Mouse (Mus musculus): ENCODE measurements at regions not wholly inside any gene's neighbourhood (a gene's known extent, or its start where the extent isn't known, plus 50 kb on each side); places are given as distances from the start of the nearest gene placed in this dataset.

GRCm38 (mm10) chr6:35458250-35458649 lies 81.4 kb downstream of the Mtpn start:
- POLR2A ChIA-PET, result no interaction called here
- CTCF ChIA-PET, result no interaction called here

DNA sequence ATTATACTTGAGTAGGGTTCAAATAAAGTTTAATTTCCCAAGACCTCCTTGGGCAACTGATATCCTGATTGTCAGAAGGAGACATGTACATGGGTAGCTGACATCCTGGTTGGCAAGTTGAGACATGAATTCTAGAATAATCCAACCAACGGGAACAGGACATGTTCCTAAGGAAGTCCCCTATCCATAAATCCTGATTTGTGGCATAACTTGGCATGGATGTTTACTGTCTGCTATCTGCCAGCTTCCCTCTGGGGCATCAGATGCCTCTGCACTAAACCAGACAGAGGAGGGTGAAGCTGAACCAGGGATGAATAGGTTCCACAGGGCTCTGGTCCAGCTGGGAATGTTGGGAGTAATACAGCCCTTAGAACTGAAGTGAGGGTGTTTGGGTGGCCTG lies 94.7 kb downstream of the Mtpn start:
- CTCF ChIA-PET, result no interaction called here
- POLR2A ChIA-PET, result interaction anchor here in 1 of 4 experiments (1.4 kb wide), 1 partner anchor 14 kb away, joined by 3 read pairs; no protein-coding TSS in a partner anchor

DNA sequence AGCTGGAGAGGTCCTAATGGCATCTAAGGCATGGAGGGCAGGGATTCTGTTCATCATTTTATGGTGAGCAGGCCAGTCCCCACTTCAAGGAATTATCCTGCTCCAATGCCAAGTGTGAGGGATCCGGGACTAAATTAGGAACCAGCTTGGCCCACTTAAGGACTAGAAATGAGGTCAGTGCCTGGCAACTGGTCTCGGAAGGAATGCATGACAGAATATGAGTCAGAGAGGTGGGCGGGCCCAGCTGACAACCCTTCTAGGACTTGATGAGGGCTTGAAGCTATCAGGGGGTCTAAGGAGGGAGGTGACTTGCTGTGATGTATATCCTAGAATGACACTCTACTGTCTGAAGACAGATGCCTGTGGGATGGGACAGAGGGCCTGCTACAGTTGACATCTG lies 100.4 kb upstream of the Fam180a start:
- CTCF ChIA-PET, result no interaction called here
- POLR2A ChIA-PET, result no interaction called here

DNA sequence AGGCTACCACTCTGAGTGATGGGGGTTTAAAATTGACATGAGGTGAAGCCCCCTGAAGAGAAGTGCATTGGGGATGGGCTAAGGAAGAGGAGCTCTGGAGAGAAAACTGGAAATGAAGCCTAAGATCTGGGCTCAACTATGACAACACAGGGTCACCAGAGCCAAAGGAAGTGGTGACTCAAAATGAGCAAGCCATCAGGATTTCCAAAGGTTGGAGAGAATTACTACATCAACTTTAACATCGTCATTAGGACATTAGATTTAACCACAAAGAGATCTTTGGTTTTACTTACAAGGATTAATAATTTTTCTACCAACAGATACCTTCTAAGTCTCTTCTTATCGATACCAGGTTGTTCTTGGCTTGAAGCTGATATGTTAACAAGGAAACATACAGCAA lies 98.6 kb upstream of the Fam180a start:
- POLR2A ChIA-PET, result no interaction called here
- CTCF ChIA-PET, result no interaction called here

- CTCF ChIA-PET, result interaction anchor here in 1 of 4 experiments (0.8 kb wide), 1 partner anchor 72 kb away, joined by 3 read pairs; no protein-coding TSS in a partner anchor
- POLR2A ChIA-PET, result interaction anchor here in 1 of 4 experiments (0.8 to 0.9 kb wide), 2 partner anchors 9 to 63 kb away, joined by 3 read pairs; no protein-coding TSS in a partner anchor
These were observed 95.0 kb upstream of the Fam180a start for GRCm38 (mm10) chr6:35420924-35421323.

GRCm38 (mm10) chr6:35405044-35405443 lies 79.1 kb upstream of the Fam180a start:
- CTCF ChIA-PET, result interaction anchor here in 1 of 4 experiments (0.7 kb wide), 1 partner anchor 469 kb away, joined by 3 read pairs; no protein-coding TSS in a partner anchor
- POLR2A ChIA-PET, result no interaction called here

- CTCF ChIA-PET, result interaction anchor here in 1 of 4 experiments (1.3 kb wide), 1 partner anchor 23 kb away, joined by 3 read pairs; no protein-coding TSS in a partner anchor
- POLR2A ChIA-PET, result interaction anchor here in 2 of 4 experiments (0.6 to 1.0 kb wide), 2 partner anchors 16 to 135 kb away, joined by 3 read pairs; no protein-coding TSS in a partner anchor
These were observed 77.5 kb upstream of the Fam180a start for GRCm38 (mm10) chr6:35403341-35403910.

- CTCF ChIA-PET, result interaction anchor here in 2 of 4 experiments (0.8 to 1.5 kb wide), 2 partner anchors 14 kb away, joined by 3 to 5 read pairs; no protein-coding TSS in a partner anchor
- POLR2A ChIA-PET, result interaction anchor here in 1 of 4 experiments (0.6 kb wide), 1 partner anchor 687 kb away, joined by 3 read pairs; no protein-coding TSS in a partner anchor
These were observed 69.8 kb upstream of the Fam180a start for GRCm38 (mm10) chr6:35395726-35396125.

- POLR2A ChIA-PET, result interaction anchor here in 3 of 4 experiments (0.7 to 1.2 kb wide), 3 partner anchors 8 to 58 kb away, joined by 3 to 6 read pairs (median 3); no protein-coding TSS in a partner anchor
- CTCF ChIA-PET, result interaction anchor here in 3 of 4 experiments (0.6 to 0.8 kb wide), 3 partner anchors 179 to 1781 kb away, joined by 3 to 4 read pairs (median 3); no protein-coding TSS in a partner anchor
These were observed 62.9 kb upstream of the Fam180a start for GRCm38 (mm10) chr6:35388827-35389226.

DNA sequence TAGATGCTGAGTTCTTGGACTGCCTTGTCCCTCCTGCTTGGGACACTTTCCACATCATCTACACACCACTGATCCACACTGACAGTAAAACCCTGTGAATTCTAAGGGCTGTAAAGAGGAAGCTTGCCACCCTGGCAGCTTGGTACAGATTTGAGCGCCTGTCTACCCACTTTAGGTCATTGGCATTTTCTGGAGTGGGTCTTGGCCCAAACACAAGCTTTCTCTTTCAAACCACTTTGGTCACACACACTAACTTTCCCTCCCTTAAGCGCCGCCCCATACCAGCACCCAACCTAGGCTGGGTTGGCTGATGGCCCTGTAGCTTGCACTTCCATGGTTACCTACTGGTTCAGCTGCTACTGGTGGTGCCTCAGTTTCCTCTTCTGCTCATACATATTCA lies 55.6 kb upstream of the Fam180a start:
- ChIA-PET CTCF (interaction anchor here (0.6 to 1.6 kb wide), 11 partner anchors 8 to 1012 kb away, joined by 3 to 14 read pairs (median 4); no protein-coding TSS in a partner anchor), POLR2A (interaction anchor here in 1 of 4 experiments (0.9 to 1.4 kb wide), 2 partner anchors 18 to 28 kb away, joined by 3 to 4 read pairs; no protein-coding TSS in a partner anchor)

DNA sequence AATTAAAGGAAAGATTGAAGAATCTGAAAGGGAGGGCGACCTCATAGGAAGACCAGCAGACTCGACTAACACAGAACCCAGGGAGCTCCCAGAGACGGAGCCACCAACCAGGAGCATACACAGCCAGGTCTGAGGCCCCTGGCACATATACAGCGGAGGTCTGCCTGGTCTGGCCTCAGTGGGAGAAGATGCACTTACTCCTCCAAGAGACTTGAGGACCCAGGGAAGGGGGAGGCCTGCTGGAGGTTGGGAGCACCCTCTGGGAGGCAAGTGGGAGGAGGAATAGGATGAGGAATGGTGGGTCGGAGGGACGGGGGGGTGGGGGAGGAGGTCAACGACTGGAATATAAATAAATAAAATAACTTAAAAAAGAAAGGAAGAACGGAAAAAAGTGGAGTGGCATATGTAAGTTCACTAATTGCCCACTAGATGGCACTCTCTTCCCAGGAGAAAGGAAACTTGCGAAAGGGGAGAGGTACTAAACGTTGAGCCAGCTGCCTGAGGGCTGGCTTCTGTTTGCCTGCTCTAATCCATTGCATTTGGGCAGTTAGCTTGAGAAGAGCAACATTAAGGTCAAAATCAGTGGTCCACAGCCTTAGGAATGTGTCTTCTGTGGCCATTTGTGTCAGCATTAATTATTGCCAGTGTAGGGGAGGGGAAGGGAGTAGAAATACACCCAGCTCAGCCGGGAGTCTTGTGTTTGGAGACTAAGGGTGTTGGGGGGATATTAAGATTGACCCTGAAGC lies 55.0 kb upstream of the Fam180a start:
- CTCF ChIA-PET, result interaction anchor here (0.6 to 2.5 kb wide), 13 partner anchors 8 to 1146 kb away, joined by 3 to 14 read pairs (median 4); no protein-coding TSS in a partner anchor

DNA sequence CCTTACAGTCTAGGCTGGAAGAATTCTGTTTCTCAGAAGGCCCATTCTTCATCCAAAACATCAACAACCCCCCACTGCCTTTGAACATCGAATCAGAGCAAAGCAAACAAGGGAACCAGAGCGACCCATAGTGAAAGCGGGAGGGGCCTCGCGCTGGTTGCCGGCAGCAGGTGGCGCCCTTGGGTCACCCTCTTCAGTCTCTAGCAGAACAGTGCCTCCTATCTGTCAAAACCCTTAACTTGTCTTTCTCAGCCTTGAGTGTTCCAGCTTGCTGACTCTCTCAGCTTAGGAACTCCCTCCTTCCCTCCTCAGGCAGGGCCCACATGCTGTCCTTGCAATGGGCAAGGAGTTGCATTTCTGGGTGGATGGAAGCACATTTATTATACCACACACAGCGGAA lies 53.9 kb upstream of the Fam180a start:
- POLR2A ChIA-PET, result interaction anchor here in 3 of 4 experiments (0.6 to 1.8 kb wide), 5 partner anchors 8 to 152 kb away, joined by 3 to 4 read pairs (median 3); no protein-coding TSS in a partner anchor
- CTCF ChIA-PET, result interaction anchor here (0.5 to 2.5 kb wide), 38 partner anchors 9 to 1667 kb away, joined by 3 to 22 read pairs (median 4); partner anchors contain the start of gene Slc13a4 (in 1 of the 4)

More for the DNA sequence above, 55.0 kb upstream of the Fam180a start:
- POLR2A ChIA-PET, result interaction anchor here in 1 of 4 experiments (0.9 to 1.8 kb wide), 3 partner anchors 19 to 122 kb away, joined by 3 to 4 read pairs (median 4); no protein-coding TSS in a partner anchor

DNA sequence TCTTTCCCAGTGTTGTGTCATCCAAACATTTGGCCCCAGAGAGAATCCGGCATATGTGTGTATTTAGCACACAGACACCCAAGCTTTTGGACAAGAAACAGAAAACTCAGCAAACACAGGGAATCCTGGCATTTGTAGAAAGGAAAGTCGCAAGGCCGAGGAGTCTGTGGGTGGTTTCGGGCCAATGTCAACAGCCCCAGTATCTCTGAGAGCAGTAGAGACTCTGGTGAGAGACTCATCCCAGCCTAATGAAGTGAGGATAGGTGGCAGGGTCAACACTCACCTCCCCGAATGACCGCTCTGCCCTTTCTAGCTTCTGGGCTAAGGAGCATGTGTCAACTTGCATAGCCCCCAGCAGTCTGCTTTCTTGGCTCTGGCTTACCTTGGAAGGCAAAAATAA lies 52.9 kb upstream of the Fam180a start:
- ChIA-PET CTCF (interaction anchor here (0.6 to 2.5 kb wide), 18 partner anchors 8 to 1015 kb away, joined by 3 to 22 read pairs (median 4); no protein-coding TSS in a partner anchor), POLR2A (interaction anchor here in 3 of 4 experiments (0.5 to 1.4 kb wide), 3 partner anchors 11 to 153 kb away, joined by 3 to 4 read pairs (median 3); no protein-coding TSS in a partner anchor)

- ChIA-PET CTCF (interaction anchor here (0.7 to 1.2 kb wide), 6 partner anchors 29 to 134 kb away, joined by 3 to 7 read pairs (median 5); no protein-coding TSS in a partner anchor), POLR2A (no interaction called here)
These were observed 51.6 kb upstream of the Fam180a start for GRCm38 (mm10) chr6:35377535-35377934.

DNA sequence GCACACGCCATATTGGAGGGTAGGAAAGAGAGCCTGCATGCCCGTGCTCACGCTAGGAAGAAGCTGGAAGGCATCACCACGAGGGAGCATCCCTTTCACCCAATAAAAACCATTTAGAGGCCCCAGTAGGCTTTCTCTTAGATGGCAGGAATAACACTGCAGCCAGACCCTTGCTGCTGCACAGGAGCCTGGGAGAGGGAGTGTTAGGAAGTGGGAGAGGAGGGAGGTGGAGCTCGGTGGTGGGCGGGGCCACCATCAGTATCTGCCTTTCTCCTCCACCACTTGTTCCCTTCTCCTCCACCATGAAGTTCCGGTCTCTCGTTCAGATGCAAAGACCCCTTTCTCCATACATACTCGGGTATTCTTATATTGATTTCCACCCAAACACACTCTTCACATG lies 50.6 kb upstream of the Fam180a start:
- CTCF ChIA-PET, result interaction anchor here (0.5 to 1.4 kb wide), 10 partner anchors 26 to 191 kb away, joined by 3 to 7 read pairs (median 5); no protein-coding TSS in a partner anchor
- POLR2A ChIA-PET, result interaction anchor here in 2 of 4 experiments (0.9 to 1.4 kb wide), 4 partner anchors 12 to 26 kb away, joined by 3 to 4 read pairs (median 3); no protein-coding TSS in a partner anchor

Measured in embryonic stem cell, embryonic (primary cell).